Mouse (Mus musculus) cerebellum, adult 2 months (tissue): ENCODE data around the gene Omp. TPM values are rescaled to one million over a fixed set of nuclear protein-coding genes. Genes with fewer than 3 reads are reported as not detected.

Experiments
- DNase-seq, 2 experiments: peaks; one replicate each; pipeline ENCODE4 v3.0.0; 2021
- H3K27ac ChIP-seq: fragments of 200-500 bp; 2 replicates; pipeline ENCODE4 v1.5.1; 2012; ENCODE audit warnings: low read length, control low read depth, inconsistent platforms; ENCODE audit not compliant: insufficient read depth
- H3K27me3 ChIP-seq: fragments of 200-500 bp; 2 replicates; pipeline ENCODE4 v1.6.1; 2012; ENCODE audit warnings: inconsistent platforms, mild to moderate bottlenecking, low read length, moderate library complexity; ENCODE audit not compliant: control insufficient read depth, insufficient read depth
- H3K4me1 ChIP-seq: fragments of 200-500 bp; 2 replicates; pipeline ENCODE4 v1.6.1; 2011; ENCODE audit warnings: low read length; ENCODE audit not compliant: control insufficient read depth, insufficient read depth
- H3K4me3 ChIP-seq: fragments of 200-500 bp; replicated peaks from 2 replicates; pipeline ENCODE3; 2011; ENCODE audit warnings: mild to moderate bottlenecking, low read depth, low read length, control low read depth; ENCODE audit not compliant: insufficient read depth
- CTCF ChIP-seq: fragments of 200-500 bp; IDR thresholded peaks from 2 replicates; pipeline ENCODE4 v1.5.1; 2011; ENCODE audit warnings: low read depth, mild to moderate bottlenecking, control low read depth, low read length, moderate library complexity, borderline replicate concordance; ENCODE audit not compliant: insufficient read depth
- POLR2A ChIP-seq: fragments of 200-500 bp; IDR thresholded peaks from 2 replicates; pipeline ENCODE4 v1.6.1; 2011; ENCODE audit warnings: low read length, control low read depth, borderline replicate concordance; ENCODE audit not compliant: insufficient read depth
- WGBS: fragments of 180-500 bp; shearing (Covaris S2); methylation state at CpG from one replicate; pipeline ENCODE4 v1.1.7; 2018; 5-methylcytosine and 5-hydroxymethylcytosine counted together
- polyA plus RNA-seq: library from polyadenylated mRNA; depleted of rRNA; stranded (reverse); fragments of >200 nt; gene quantifications from 2 replicates; pipeline ENCODE4 v1.2.3, GENCODE M21; 2012

Omp gene
- polyA plus RNA-seq, 1 experiment: 0.57 TPM

DNA sequence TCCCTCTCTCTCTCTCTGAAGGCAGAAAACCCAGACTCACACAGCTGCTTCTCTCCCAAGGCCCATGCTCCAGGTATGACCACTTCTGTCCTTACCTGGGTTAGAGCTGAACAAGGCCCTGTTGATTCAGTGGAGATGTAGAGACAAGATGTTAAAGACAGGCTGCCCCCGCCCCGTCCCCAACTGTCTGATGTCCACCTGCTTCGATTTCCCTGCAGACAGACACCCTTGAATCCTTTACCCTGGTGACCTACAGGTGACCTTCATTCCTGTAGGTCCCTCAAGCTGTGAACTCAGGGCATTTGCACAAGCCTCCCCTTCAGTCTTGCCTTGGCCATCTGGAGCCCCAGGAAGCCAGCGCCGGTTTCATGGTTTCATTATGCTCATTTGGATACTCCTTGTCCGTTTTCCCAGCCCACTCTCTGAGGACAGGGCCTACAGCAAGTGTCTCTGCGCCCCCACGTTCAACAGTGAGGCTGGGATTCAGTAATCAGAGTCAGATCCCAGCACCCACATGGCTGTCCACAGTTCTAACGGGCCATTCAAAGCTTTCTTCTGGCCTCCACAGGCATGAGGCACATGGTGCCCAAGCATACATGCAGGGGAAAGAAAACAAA, 19.2 kb upstream of the Omp start:
- Histone ChIP-seq H3K27me3 (no peaks in the 10 kb centered on the region), H3K27ac (no peak overlapping the region), H3K4me1 (no peaks in the 10 kb centered on the region; the same call in 1 of the 2 replicates), H3K4me3 (no peak overlapping the region)
- TF ChIP-seq POLR2A (no peak), CTCF (no peak)
- no peak for DNase-seq
- 70% methylated on average over 9 of the region's 9 CpGs for WGBS

- Histone ChIP-seq H3K4me1 (peaks cover 3% of the 10 kb centered on the region), H3K27ac (no peak overlapping the region), H3K4me3 (no peak overlapping the region), H3K27me3 (no peaks in the 10 kb centered on the region)
- TF ChIP-seq POLR2A (no peak), CTCF (no peak)
- no peak for DNase-seq
- 65% methylated on average over 3 of the region's 3 CpGs for WGBS
Measured at GRCm38 (mm10) chr7:98163700-98164099, 18.4 kb upstream of the Omp start.

- Histone ChIP-seq H3K27me3 (no peaks in the 10 kb centered on the region), H3K27ac (no peak overlapping the region), H3K4me3 (no peak overlapping the region), H3K4me1 (peaks cover 12% of the 10 kb centered on the region)
- TF ChIP-seq CTCF: no peak
- TF ChIP-seq POLR2A: no peak
- no peak for DNase-seq
- 88% methylated on average over 6 of the region's 6 CpGs for WGBS
Measured at GRCm38 (mm10) chr7:98162239-98162638, 16.9 kb upstream of the Omp start.

DNA sequence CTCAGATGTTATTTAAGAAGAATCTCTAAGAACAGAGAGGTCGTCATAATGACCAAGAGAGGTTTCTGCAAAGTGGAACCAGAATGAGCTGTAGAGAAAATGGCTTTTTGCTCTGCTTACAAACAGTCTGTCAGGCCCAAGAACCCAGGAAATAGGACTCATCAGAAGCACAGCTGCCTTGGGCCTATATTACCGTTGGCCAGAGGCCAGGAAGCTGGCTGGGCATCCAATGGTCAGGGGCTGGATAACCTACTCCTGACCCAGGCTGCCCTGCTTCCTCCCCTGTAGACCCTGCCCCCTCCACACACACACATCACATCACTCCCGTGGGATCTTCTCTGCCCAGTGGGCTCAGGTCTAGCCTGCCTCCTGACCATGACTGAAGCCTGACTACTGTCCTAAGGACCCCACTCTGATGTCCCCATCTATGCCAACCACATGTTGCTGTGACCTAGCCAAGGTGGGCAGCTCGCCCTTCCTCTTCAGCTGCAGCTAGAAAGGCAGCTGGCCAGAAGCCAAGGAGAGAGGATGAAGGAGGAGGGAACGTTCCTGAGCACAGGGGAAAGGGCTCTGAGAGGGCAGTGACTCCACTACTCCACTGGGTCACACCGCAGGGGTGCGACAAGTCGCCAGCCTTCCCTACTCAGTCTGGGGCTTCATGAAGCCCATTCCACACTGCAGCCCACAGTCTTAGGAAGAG, 14.9 kb upstream of the Omp start:
- TF ChIP-seq CTCF: no peak
- no peak for TF ChIP-seq POLR2A
- no peaks in the 10 kb centered on the region for H3K27me3 ChIP-seq
- H3K4me3 ChIP-seq: no peak overlapping the region
- WGBS: 61% methylated on average over 8 of the region's 8 CpGs
- H3K27ac ChIP-seq: no peak overlapping the region
- peaks cover 12% of the 10 kb centered on the region for H3K4me1 ChIP-seq
- peak in 1 of 2 experiments; percentile 9 for DNase-seq

DNA sequence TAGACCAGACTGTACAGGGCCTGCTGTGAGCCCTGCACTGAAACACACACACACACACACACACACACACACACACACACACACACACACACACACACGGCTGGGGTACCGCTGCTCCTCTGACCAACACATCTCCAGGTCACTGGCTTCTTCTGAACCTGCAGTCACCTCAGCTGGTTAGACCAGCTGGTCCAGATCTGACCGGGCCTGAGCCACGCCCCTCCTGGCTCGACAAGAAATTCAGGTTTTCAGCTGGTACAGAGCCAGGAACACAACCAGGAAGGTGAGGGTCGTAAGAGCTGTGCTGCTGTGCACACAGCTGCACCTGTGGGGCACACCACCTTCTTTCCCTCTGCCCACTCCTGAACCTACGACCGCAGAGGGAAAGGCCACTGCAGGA, 13.2 kb upstream of the Omp start:
- Histone ChIP-seq H3K4me1 (peaks cover 12% of the 10 kb centered on the region), H3K4me3 (no peak overlapping the region), H3K27me3 (no peaks in the 10 kb centered on the region), H3K27ac (no peak overlapping the region)
- no peak for DNase-seq
- TF ChIP-seq CTCF: no peak
- TF ChIP-seq POLR2A: no peak
- 46% methylated on average over 8 of the region's 8 CpGs for WGBS

DNA sequence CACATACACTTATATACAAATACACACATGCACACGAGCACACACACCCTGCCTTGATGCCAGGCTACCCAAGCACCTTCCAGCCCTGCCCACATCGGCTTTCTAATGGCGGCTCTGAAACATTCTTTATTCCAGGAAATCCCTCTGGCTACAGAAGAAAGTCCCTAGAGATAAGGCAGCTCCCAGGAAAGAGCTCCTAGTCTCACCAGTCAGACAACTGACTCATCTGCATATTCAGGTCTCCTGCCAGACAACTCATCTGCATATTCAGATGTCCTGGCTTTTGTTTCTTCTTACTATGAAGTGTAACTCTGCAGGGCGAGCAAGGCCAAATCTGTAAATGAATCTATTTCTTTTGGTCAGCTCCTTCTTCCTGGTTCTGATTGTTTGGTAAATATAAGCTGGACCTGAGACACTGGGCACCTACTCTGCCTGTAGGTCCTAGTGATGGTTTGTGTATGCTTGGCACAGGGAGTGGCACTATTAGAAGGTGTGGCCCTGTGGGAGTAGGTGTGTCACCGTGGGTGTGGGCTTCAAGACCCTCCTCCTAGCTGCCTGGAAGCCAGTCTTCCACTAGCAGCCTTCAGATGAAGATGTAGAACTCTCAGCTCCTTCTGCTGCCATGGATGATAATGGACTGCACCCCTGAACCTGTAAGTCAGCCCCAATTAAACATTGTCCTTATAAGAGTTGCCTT, 12.5 kb upstream of the Omp start:
- Histone ChIP-seq H3K27ac (no peak overlapping the region), H3K4me1 (peaks cover 14% of the 10 kb centered on the region), H3K27me3 (no peaks in the 10 kb centered on the region), H3K4me3 (no peak overlapping the region)
- TF ChIP-seq POLR2A (no peak), CTCF (no peak)
- 69% methylated on average over 5 of the region's 5 CpGs for WGBS
- no peak for DNase-seq

DNA sequence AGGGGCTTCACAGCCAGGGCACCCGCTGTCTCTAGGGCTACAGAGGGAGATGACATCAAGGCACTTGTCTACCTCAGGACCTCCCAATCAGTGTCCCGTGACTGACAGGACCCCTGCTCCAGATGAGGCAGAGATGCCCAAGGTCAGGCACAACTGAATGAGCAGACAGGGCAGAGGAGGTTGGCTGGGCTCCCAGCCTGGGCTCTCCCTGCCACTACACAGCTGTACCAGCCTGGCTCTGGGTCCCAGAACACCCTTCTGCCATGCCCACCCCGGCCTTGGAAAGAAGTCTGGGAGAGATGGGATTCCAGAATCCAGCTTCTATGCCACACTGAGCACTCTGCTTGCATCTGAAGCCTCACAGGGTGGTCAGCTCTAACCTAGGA, 11.0 kb upstream of the Omp start:
- DNase-seq: no peak
- Histone ChIP-seq H3K27ac (no peak overlapping the region), H3K27me3 (no peaks in the 10 kb centered on the region), H3K4me3 (no peak overlapping the region), H3K4me1 (peaks cover 27% of the 10 kb centered on the region)
- no peak for TF ChIP-seq POLR2A
- no peak for TF ChIP-seq CTCF
- 26% methylated on average over 3 of the region's 3 CpGs for WGBS
